Mouse (Mus musculus) urinary bladder, adult 2 months (tissue): Measurements from ENCODE around the gene Tmod2. TPM values are rescaled to one million over a fixed set of nuclear protein-coding genes. Genes with fewer than 3 reads are reported as not detected.

Experiments used
- DNase-seq: peaks from one replicate; pipeline ENCODE4 v3.0.0; 2022; ENCODE audit warnings: low spot score
- polyA plus RNA-seq: library from polyadenylated mRNA; depleted of rRNA; stranded (reverse); fragments of >200 nt; gene quantifications from 2 replicates; pipeline ENCODE4 v1.2.3, GENCODE M21; 2012

The Tmod2 gene
- polyA plus RNA-seq, 1 experiment = 5.0 TPM

DNA sequence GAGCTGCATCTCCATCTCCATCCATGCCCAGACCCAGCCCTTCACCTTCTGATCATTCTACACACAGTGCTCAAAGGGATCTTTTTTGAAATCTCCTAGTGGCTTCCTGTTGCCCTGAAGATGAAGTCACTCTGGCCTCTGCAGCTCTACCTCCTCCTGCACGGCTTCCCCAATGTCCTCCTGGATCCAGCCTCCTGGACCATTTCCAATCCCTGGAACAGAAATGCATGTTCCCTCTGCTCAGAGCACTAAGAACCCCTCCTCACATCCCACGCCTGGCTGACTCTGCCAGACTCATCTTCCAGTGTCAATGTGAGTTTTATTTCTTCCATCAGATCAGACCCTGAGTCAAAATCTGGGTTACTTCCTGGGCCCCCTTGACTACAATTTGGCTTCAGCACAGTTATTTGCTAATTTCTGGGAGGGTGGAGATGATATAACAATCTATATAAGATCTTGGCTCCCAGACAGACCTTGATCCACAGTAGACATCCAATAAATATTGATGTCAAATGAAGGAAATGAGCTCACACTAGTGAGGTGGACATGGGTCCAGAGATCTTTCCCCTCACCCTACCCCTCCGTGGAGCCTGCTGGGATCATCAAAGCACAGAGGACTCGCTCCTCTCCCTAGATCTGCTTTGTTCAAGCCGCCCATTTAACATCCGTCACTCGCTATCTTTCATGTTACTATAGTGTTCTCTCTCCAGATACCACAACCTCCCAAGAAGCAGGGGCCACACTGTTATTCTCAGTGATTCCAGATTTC is 10.8 kb downstream of the Tmod2 start:
- no peak for DNase-seq

DNA sequence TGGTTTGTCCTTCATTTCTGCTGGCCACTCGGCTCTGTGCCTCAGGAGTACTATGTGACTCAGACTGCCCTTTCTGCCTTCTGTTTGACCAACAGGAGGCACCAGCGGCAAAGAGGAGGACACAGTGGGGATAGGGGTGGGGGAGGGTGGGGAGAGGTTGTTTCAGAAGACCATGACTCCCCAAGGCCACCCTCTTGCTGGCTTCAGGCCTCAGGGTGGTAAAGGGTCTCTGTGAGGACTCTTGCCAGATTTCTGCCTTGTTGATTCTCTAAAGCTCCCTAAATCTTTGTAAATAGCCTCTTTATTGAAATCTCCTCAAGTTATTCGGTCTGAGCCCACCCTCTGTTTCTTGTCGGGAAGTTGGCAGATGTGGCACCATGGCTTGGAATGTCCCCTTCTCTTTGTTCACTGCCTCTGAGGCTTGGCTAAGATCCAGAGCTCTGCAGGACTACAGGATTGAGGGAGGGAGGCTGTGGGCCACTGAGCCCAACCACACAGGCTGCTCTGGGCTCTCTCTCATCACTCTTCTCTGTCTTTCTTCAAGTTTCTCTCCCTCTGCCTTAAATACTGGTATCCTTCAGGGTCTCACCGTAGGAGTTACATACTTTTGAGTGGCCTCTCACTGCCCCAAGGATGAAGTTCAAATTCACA is 11.8 kb downstream of the Tmod2 start:
- DNase-seq = no peak

DNA sequence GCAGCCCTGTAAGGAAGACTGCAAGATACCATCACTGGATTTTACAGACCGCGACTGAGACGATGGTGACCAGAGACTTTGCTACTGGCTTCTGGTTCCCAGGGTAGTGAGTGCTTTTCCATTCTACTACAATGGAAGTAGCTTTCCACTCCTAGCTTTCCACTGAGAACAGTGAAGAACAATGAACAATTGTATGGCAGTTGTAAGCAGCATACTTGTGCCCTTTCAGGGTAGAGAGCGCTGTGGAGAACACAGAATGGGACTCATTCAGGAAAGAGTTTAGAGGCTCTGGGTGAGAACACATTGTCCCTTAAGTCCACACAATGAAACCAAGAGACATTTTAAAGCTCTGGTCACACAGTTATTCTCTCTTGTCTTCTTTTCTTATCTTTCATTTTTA is 13.5 kb downstream of the Tmod2 start:
- DNase-seq = no peak

DNA sequence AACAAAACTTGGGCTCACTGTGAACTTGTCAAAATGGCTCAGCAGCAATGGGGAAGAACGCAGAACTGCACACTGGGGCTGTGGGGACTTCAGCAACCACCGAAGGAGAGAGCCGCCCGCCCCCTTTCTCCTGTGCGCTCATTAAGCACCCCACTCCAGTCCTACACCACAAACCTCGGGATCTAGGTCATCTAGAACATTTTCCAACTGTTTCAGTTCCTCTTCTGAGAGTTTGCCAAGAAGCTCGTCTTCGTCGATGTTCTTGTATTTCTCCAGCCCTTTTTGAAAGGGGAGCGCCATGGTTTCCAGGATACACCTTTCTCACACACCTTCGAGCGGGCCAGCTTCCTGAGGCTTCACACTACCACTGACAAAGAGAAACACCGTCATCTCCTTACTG is 14.1 kb downstream of the Tmod2 start:
- DNase-seq = no peak

DNA sequence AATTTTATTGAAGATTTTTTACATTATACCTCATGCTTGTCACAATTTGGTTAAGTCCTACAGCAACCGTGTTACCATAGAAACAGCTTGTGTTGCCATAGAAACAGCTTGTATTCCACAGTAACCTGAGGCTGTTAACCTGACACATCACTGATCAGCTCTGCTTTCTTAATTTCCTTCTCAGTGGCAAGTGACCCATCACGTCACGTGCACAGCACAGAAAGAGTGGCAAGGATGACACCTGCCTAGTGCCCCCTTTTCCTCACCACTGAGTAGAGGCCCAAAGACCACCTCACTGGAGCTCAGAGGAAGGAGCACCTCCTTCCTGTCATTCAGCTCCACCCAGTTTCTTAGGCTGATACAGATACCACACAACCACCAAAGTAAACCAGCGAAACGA is 17.6 kb downstream of the Tmod2 start:
- no peak for DNase-seq

DNA sequence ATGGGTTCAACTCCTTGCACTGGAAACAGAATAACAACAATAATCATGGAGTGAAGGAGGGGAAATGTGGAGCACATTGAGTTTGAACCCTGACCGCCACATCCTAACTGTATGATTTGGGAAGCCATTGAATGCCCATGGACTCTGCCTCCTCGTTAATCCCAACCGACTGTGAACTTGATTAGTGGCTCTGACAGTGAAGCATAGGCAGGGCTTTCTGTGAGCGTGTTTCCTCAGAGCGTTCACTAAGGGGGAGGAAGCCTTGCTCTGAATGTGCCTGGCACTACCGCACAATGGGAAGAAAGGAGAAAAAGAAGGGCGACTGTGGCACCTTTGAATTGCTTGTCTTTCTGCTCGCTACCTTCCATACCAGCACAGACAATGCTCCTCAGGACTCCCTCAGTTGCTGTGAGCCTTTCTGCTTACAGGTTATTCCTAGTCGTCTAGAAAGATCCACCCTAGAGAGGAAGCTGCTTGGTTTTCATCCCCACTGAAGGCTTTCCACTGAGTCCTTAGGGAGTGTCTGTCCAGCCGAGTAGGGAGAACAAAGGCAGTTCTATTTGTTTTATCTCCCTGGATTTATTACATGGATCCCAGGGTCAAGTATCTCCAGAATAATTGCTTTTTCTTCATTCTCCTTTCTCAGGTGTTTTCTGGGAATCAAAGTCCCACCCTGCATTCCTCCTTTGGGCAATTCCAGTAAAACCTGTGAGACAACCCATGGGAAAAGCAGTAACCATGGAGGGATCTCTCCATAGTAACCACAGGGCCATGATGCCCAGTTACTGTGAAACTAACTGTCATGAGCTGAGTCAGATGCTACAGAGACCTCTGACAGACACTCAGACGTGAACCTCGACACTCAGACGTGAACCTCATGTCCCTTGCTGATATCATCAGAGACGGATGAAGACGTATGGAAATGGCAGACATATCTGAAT is 21.0 kb downstream of the Tmod2 start:
- DNase-seq = no peak

DNA sequence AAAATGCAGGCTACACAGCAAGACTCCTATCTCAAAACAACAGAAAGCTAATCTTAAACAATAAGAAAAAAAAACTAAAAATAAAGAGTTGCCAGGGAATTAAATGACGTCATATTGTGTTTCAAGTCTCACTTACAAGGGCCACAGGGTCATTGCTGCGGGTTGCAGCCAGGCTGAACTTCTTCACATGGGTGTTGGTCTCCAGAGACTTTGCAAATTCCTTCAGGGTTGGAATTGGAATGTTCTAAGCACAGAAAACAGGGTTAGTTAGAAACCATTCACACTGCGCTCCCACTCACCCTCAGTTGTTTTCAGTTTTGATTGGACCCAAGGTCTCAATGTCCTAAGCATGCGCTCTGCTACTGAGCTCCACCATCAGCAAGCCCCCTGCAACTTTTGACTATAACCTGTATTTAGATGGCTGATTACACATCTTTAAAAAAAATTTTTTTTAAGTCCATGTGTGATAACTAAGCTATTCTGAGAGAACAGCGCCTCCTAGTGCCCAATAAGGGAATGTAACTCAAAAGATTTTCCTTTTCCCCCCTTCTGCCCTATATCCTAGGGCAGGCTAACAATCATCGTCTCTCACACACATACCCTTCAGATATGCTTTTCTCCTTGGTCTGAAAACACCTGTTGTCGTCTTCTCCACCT is 29.3 kb downstream of the Tmod2 start:
- DNase-seq = no peak

DNA sequence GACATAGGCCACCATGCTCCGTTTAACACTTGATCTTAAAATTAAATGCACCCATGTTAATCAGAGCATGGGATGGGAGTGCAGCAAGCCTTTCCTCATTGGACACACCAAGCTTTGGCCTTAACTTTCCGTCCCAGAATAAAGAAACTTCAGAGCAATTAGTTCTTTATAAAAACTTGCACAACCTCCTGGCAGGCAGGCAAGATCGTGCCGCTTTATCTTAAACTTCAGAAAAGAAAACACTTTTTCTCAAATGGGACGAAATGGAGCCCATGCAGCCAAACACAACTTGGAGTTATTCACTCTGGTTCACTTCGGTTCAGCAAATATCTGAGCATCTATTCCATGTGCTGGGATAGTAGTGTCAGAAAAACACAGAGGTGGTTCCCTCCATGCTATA is 31.8 kb downstream of the Tmod2 start:
- no peak for DNase-seq

DNA sequence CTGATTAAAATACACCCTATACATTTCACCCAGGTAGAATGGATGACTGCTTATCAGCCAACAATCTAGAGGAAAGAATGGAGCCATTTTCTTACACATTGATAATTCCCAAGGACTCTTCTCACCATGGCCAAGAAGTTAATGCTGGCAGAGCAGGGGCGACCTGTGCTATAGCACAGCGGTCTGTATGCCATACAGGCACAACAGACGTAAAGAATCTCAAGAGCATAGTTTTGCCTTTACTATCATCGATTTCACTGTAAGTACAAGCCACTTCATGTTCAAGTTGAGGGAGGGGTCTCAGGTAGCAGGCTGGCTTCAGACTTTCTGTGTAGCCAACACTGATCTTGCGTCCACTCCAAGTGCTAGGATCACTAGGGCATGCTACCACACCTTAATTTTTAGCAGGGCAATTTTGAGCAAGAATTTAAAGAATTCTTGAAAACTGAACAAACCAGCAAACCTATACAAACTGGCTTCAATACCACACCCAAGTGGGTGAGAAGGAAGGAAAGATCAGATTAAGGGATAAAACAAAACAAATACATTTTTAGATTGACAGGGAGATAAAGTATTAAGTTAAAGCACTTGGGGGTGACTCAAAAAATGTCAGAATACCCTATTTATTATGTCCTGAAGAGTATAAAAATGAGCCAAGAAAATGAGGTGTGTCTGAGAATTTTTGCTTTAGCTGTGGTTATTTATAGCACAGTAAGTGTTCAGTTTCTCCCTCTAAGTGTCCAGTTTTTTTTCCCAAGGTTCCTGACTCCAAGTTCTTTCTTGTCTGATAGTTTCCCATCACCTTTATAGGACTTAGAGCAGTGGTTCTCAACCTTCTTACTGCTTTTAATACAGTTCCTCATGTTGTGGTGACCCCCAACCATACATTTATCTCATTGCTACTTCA is 39.8 kb downstream of the Tmod2 start:
- no peak for DNase-seq

DNA sequence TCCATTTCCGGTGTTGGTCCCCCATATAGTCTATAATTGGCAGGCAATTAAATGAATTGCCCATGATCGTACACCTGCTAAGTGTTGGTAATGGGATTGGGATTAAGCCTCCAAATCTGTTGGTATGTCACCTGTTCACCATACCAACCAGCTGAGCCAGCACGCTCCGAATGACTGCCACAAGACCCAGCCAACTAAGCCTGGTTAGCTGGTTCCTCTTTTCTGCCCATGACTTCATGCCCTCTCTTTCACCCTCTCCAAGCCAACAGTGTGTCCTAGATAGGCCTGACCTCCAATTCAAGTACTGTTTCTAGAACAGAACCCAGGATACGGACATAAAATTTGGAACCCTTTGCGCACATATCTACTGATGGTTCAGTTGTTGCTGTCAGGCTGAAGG is 42.7 kb downstream of the Tmod2 start:
- no peak for DNase-seq

DNA sequence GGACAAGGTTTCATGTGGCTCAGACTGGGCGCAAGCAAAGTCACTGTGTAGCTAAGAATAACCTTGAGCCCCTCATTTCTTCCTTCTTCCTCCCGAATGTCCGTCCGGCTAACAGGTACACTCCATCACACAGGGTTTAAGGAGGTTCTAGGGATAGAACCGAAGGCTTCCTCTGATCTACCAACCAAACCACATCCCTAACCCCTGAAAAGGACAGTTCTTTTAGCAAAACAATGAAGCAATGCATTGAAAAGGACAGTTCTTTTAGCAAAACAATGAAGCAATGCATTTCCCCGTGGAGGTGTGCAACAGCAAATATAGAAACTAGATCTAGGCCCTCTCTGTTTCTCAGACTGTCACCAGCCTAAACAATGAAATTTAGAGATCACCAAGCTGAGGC is 46.2 kb downstream of the Tmod2 start:
- no peak for DNase-seq

DNA sequence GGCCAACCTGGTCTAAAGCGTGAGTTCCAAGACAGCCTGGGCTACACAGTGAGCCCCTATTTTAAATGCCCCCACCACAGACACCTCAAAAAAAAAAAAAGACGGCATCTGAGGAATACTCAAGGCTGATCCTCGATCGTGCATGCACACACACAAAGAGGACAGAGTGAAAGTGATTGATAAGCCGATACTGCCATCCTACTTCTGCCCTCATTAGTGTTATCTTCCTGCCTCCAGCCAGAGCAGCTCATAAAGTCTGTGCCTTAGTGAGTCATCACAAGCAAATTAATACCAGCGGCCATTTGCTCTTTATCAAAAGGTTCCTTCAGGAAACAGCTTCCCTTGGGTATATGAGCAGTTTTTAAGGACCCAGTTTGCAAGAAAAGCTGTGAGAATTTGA is 47.5 kb downstream of the Tmod2 start:
- no peak for DNase-seq

DNA sequence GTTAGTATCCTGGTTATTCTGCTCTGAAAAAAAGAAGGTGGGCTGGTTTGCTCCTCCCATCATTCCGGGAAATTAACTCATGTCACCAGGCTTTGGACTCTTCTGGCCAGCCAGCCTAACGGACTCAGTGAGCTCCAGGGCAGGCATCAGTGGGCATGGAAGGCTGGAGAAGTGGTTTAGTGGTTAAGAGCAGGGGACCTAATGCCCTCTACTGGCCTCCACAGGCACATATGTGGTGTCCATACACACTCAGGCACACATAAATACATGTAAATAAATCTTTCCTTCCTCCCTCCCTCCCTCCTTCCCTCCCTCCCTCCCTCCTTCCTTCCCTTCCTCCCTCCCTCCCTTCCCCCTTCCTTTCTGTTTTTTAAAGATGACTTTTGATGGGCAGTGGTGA is 47.9 kb downstream of the Tmod2 start:
- DNase-seq = no peak

DNA sequence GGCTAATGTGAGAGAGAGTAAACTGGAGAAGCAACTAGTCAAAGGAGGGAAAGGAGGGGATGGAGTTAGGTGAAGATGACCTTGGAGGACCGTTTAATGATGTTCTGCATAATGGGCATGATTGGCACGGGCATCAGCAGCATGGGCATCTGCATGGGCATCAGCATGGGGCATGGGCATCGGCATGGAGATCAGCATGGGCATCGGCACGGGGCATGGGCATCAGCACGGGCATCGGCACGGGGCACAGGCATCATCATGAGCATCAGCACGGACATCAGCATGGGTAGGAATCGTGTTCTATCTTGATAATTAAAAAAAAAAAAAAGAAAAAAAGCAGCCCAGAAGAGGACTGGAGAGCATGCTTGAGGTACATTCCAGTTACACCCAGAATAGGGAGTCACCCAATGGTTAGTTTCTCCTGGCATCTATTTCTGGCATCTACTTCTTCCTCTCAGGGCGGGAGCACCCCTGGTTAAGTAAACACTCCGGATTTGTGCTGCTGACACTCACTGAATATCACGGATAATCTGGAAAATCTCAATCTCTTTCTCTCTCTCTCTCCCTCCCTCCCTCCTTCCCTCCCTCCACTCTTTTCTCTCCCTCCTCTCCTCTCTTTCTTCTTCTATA is 50.0 kb downstream of the Tmod2 start:
- DNase-seq = no peak

DNA sequence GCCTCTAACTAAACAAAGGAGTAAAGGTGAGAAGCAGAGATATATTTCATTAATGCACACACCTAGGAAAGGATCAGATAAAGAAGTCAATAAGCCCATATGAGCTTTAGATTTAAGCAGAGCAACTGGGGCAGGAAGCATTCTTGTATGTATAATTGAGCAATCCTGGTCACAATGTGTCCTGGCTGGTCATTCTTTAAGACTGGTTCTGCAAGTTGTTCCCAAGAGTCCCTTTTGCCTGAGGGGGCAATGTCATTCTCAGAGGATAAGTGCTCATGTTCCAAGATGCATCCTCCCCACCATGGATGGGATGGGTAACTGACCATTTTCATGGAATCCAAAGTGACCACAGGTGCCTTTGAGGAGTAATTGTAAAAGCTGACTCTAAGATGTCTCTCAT is 50.8 kb downstream of the Tmod2 start:
- no peak for DNase-seq

DNA sequence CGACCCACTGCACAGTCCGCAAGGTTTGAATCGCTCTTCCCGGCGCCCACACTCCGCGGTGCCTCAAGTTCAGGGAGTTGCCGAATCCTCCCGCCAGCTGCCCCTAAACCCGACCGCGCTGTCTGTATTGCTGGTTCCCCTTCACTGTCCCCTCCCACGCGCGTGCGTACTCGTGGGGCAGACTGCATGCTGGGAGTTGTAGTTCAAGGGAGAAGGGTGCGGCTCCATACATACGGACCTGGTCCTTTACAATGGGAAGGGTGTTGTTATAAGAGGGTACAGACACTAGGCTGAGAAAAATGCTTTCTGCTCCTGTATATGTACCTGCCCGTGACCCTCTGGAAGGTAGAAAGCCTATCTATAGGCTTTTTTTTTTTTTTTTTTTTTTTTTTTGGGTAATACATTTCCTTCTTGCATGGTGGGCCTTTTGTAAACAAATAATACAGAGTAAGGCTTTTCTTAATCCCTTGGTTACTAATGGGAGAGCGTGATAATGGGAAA is 51.6 kb downstream of the Tmod2 start, which contains the start of gene Tmod3:
Gene Tmod3, minus strand, starts transcription at position 146 of the 501 bp plus-strand sequence.
- peak; percentile 91 for DNase-seq

DNA sequence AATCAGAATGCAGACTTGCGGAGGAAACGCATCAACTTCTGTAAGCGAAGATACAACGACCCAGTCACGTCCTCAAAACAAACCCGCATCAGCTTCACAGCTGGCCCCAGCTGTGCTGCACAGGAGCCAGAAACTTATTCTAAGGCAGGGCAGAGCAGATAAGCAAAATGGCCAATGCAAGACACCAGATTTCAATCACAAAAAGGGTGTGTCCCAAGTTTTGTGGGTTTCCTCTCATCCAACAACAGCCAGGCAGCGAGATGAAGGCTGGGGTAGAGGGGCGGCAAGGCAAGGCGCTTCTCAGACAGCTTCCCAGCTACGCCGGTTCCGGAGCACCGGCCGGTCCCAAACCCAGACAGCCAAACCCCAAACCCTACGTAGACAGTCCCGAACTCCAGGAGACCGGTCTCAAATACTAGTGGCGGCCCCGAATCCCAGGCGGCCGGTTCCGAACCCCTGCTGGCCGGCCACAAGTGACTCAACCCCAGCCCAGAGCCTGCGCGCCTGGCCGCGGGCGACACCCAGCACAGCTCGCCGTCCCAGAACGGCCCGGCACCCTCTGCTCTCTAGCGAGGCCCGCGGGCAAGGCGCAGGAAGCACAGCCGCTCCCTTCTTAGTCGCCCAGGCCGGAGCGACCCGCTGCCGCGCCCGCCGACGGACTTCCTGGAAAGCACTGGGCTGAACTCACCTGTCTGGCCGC is 52.2 kb downstream of the Tmod2 start:
- DNase-seq = peak; percentile 74

DNA sequence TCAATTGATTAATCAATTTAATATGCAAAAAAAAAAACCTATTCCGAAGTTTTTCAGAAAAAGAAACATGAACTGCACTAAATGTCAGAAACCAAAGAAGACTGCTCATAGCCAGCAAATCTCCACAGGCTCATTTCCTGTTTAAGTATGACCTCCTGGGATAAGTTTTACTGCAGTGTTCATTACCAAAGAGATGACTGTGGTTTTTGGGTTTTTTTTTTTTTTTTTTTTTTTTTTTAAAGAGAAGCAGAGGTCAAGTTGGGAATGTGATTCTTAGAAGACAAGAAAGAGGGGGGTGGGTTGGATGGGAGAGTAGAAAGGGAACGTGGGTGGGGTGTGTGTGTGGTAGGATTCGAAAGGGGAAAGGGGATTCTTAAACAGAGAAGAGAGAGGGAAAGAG is 52.8 kb downstream of the Tmod2 start:
- no peak for DNase-seq

DNA sequence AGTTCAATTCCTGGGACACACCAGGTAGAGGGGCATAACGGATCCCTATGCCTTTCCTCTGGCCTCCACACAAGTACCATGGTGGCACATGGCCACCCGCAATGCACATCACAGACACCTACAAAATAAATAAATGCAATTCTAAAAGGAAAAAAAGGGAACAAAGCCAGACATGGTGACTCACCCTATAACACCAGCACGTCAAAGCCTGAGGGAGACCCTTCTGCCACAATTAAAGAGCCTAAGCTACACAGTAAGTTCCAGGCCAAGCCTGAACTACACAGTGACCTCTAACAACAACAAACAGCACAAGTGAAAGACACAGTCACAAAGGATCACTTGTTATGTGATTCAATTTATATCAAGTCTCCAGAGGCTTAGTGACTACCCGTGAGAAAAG is 57.4 kb downstream of the Tmod2 start:
- DNase-seq = no peak

DNA sequence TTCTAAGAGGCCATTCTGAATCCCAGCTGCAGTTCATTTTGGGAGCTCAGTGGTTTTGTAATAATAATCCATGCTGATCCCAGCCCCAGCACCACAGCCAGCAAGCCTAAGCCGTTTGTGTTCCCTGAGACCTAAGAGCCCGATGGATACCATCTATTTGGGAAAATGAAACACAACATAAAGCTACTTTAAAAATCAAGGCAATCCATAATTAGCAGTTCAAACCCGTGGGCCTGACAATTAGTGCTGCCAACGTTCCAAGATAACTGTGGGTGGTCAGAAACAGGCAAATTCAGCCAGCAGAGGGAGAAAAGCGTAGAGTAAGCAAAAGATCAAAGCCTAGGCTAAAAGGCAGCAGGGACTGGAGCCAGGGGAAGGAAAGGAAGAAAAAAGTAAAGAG is 59.8 kb downstream of the Tmod2 start:
- DNase-seq = no peak
